Mouse (Mus musculus): ENCODE data around the gene Spata17. TPM values are rescaled to one million over a fixed set of nuclear protein-coding genes. Genes with fewer than 3 reads are reported as not detected.

Spata17 gene
- total RNA-seq (2023): not detected

GRCm38 (mm10) chr1:187215181-187216116, at the start of gene Spata17, which contains the start of gene Gpatch2:
Spata17 (minus strand) TSS chr1:187215465.
Gpatch2 (plus strand) TSS chr1:187215508.

Other genes starting within 250 kb of the Spata17 start
- gene D1Pas1, start 248.0 kb downstream of the Spata17 start, total RNA-seq (2023): not detected
- 10 to 100 TPM; 26.1 to 35.4 TPM for gene Gpatch2, start within 50 bp of the Spata17 start, total RNA-seq (2023)

All from B cell, adult 67 days (primary cell).